Mouse (Mus musculus) thymus, adult 2 months (tissue): ENCODE data around the gene Afap1. TPM values are rescaled to one million over a fixed set of nuclear protein-coding genes. Genes with fewer than 3 reads are reported as not detected.

ENCODE experiments used
- DNase-seq: peaks from one replicate; pipeline ENCODE4 v3.0.0; 2021
- H3K27ac ChIP-seq: fragments of 200-500 bp; 2 replicates; pipeline ENCODE4 v1.5.1; 2012; ENCODE audit warnings: low read length, control low read depth; ENCODE audit not compliant: control insufficient read depth, insufficient read depth
- H3K27me3 ChIP-seq: fragments of 200-500 bp; 2 replicates; pipeline ENCODE4 v1.6.1; 2012; ENCODE audit warnings: mild to moderate bottlenecking, low read length, moderate library complexity, mixed read lengths; ENCODE audit not compliant: control insufficient read depth, insufficient read depth
- H3K36me3 ChIP-seq: fragments of 200-500 bp; 2 replicates; pipeline ENCODE4 v1.6.1; 2012; ENCODE audit warnings: mild to moderate bottlenecking, low read length, moderate library complexity; ENCODE audit not compliant: control insufficient read depth, insufficient read depth
- H3K4me1 ChIP-seq: fragments of 200-500 bp; replicated peaks from 2 replicates; pipeline ENCODE4 v1.6.1; 2012; ENCODE audit warnings: low read length; ENCODE audit not compliant: control insufficient read depth, insufficient read depth
- H3K4me3 ChIP-seq: fragments of 200-500 bp; 2 replicates; pipeline ENCODE4 v1.5.1; 2012; ENCODE audit warnings: mild to moderate bottlenecking, low read length, control low read depth, moderate library complexity; ENCODE audit not compliant: control insufficient read depth, insufficient read depth
- CTCF ChIP-seq: fragments of 200-500 bp; IDR thresholded peaks from 2 replicates; pipeline ENCODE4 v1.5.1; 2012; ENCODE audit warnings: mild to moderate bottlenecking, control low read depth, low read length, moderate library complexity, borderline replicate concordance; ENCODE audit not compliant: control insufficient read depth, poor library complexity, insufficient read depth; ENCODE audit errors: extremely low read depth
- POLR2A ChIP-seq: fragments of 200-500 bp; IDR thresholded peaks from 2 replicates; pipeline ENCODE4 v1.6.1; 2012; ENCODE audit warnings: mild to moderate bottlenecking, low read length, control low read depth, moderate library complexity; ENCODE audit not compliant: control insufficient read depth, poor library complexity, insufficient read depth; ENCODE audit errors: extremely low read depth
- WGBS: fragments of 180-500 bp; shearing (Covaris S2); methylation state at CpG from one replicate; pipeline ENCODE4 v1.1.7; 2018; 5-methylcytosine and 5-hydroxymethylcytosine counted together
- polyA plus RNA-seq: library from polyadenylated mRNA; depleted of rRNA; stranded (reverse); fragments of >200 nt; gene quantifications from 2 replicates; pipeline ENCODE4 v1.2.3, GENCODE M21; 2012; rRNA removed

The Afap1 gene
- 17.2 and 19.5 TPM in 2 replicates for polyA plus RNA-seq

GRCm38 (mm10) chr5:35893093-35893804 lies at the start of gene Afap1:
Gene Afap1, plus strand, starts transcription at chr5:35893319.
- Histone ChIP-seq H3K27me3 (no peaks in the 10 kb centered on the region), H3K27ac (no peak within 1 kb of the TSS), H3K4me1 (peaks cover 11% of the 10 kb centered on the region), H3K4me3 (peak within 1 kb of the TSS; percentile 68), H3K36me3 (no peaks in the 10 kb centered on the region)
- WGBS, result under 1% methylated on average over 49 of the region's 49 CpGs
- DNase-seq, result peak; percentile 100
- TF ChIP-seq POLR2A (peak; percentile 62), CTCF (no peak)

GRCm38 (mm10) chr5:35851485-35851884 lies 41.6 kb upstream of the Afap1 start:
- Histone ChIP-seq H3K27ac (no peak overlapping the region), H3K4me3 (no peak overlapping the region), H3K27me3 (no peaks in the 10 kb centered on the region), H3K36me3 (no peaks in the 10 kb centered on the region), H3K4me1 (no peaks in the 10 kb centered on the region)
- DNase-seq, result no peak
- no peak for TF ChIP-seq CTCF
- no peak for TF ChIP-seq POLR2A
- 90% methylated on average over 5 of the region's 5 CpGs for WGBS

- TF ChIP-seq POLR2A, result no peak
- no peak for TF ChIP-seq CTCF
- 94% methylated on average over 4 of the region's 4 CpGs for WGBS
- H3K4me3 ChIP-seq, result no peak overlapping the region
Measured at GRCm38 (mm10) chr5:35853463-35853862, 39.7 kb upstream of the Afap1 start.

GRCm38 (mm10) chr5:35856245-35856644 lies 36.9 kb upstream of the Afap1 start:
- no peaks in the 10 kb centered on the region for H3K4me1 ChIP-seq
- H3K36me3 ChIP-seq, result no peaks in the 10 kb centered on the region
- H3K4me3 ChIP-seq, result no peak overlapping the region
- DNase-seq, result no peak
- no peak for TF ChIP-seq POLR2A
- TF ChIP-seq CTCF, result no peak
- no peak overlapping the region for H3K27ac ChIP-seq
- WGBS, result 58% methylated on average over 3 of the region's 3 CpGs
- H3K27me3 ChIP-seq, result no peaks in the 10 kb centered on the region

More at GRCm38 (mm10) chr5:35853463-35853862, 39.7 kb upstream of the Afap1 start:
- DNase-seq, result no peak
- Histone ChIP-seq H3K36me3 (no peaks in the 10 kb centered on the region), H3K27ac (no peak overlapping the region), H3K4me1 (no peaks in the 10 kb centered on the region), H3K27me3 (no peaks in the 10 kb centered on the region)

- TF ChIP-seq POLR2A, result no peak
- peak; percentile 60; the same call in 1 of the 2 replicates for TF ChIP-seq CTCF
- H3K4me3 ChIP-seq, result no peak overlapping the region
- H3K4me1 ChIP-seq, result no peaks in the 10 kb centered on the region
- 29% methylated on average over 6 of the region's 6 CpGs for WGBS
- H3K36me3 ChIP-seq, result no peaks in the 10 kb centered on the region
- no peak overlapping the region for H3K27ac ChIP-seq
- H3K27me3 ChIP-seq, result no peaks in the 10 kb centered on the region
- peak; percentile 47 for DNase-seq
Measured at GRCm38 (mm10) chr5:35858069-35858468, 35.0 kb upstream of the Afap1 start.

GRCm38 (mm10) chr5:35861456-35861855 lies 31.7 kb upstream of the Afap1 start:
- no peak for TF ChIP-seq CTCF
- no peak for TF ChIP-seq POLR2A

GRCm38 (mm10) chr5:35869973-35870372 lies 23.1 kb upstream of the Afap1 start:
- TF ChIP-seq POLR2A (no peak), CTCF (no peak)
- no peak overlapping the region for H3K4me3 ChIP-seq
- no peaks in the 10 kb centered on the region; the same call in 1 of the 2 replicates for H3K27me3 ChIP-seq
- H3K4me1 ChIP-seq, result peaks cover 5% of the 10 kb centered on the region; the same call in 1 of the 2 replicates
- no peak for DNase-seq
- 78% methylated on average over 4 of the region's 4 CpGs for WGBS
- H3K36me3 ChIP-seq, result no peaks in the 10 kb centered on the region
- no peak overlapping the region for H3K27ac ChIP-seq

More at GRCm38 (mm10) chr5:35861456-35861855, 31.7 kb upstream of the Afap1 start:
- H3K4me1 ChIP-seq, result no peaks in the 10 kb centered on the region
- no peak overlapping the region for H3K4me3 ChIP-seq
- no peak for DNase-seq
- no peaks in the 10 kb centered on the region for H3K36me3 ChIP-seq
- H3K27ac ChIP-seq, result no peak overlapping the region
- no peaks in the 10 kb centered on the region for H3K27me3 ChIP-seq
- WGBS, result 86% methylated on average over 2 of the region's 2 CpGs
